Mouse (Mus musculus) liver, adult (tissue): ENCODE measurements around the gene Exoc4.

Experiments
- GATA4 ChIP-seq: IDR thresholded peaks from 2 replicates; pipeline ENCODE4 v1.6.1; 2014; ENCODE audit warnings: mild to moderate bottlenecking, low read length; ENCODE audit not compliant: insufficient replicate concordance

Gene Exoc4

DNA sequence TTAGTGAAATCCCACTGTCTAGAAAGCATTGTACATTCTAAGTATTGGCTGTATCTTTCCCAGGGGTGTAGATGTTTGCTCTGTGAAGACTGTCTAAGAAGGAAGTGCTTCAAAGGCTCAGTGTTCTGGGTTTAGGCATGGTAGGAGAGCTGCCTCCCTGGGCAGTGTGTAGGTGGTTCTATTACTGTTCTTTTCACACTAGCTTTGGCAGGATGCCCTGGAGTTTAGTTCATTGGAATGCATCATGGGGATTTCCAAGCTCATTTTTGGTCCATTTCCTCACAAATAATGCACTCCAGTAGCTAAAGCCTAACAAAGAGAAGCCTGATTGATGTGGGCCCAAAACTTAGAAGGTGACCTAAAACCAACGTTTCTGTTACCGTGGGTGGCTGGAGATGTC, 555.9 kb downstream of the Exoc4 start:
- no peak for TF ChIP-seq GATA4

- no peak for TF ChIP-seq GATA4
Observed at GRCm38 (mm10) chr6:33806072-33806782, 557.3 kb downstream of the Exoc4 start.

DNA sequence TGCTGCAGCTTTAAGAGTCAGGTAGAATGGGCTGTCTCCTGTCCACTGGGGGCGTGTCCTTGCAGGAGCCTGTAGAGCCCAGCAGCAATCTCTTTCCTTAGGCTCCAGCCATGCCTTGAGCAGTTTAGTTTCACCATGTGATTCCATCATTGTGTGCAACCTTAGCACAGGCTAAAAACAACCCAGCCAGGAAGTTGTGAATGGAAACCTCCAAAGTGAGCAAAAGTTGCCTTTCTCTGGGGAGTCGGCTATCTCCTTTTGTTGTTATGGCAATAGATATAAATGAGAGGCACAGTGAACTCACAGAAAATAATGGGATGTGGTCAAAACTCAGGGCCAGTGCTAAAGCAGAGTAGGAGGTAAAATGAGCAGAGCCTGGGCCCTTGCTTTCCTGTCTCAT, 565.5 kb downstream of the Exoc4 start:
- no peak for TF ChIP-seq GATA4

- TF ChIP-seq GATA4 = no peak
Observed at GRCm38 (mm10) chr6:33823171-33823570, 574.3 kb downstream of the Exoc4 start.

- TF ChIP-seq GATA4 = no peak
Observed at GRCm38 (mm10) chr6:33823777-33824302, 575.0 kb downstream of the Exoc4 start.

- no peak for TF ChIP-seq GATA4
Observed at GRCm38 (mm10) chr6:33828499-33828898, 579.6 kb downstream of the Exoc4 start.

DNA sequence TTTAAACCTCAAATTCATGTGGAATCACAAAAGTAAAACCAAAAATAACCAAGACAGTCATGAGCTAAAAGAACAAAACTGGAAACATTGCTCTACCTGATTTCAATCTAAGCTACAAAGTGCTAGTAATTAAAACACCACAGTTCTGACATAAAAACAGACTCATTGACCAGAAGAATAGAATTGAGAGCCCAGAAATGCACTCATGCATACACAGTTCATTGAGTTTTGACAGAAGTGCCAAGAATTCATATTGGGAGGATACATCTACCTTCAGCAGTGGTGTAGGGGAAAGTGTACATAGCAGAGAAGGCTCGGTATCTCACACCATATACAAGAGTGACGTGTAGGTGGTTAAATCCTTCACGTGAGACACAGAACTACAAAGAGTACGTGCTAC, 580.4 kb downstream of the Exoc4 start:
- no peak for TF ChIP-seq GATA4

- no peak for TF ChIP-seq GATA4
Observed at GRCm38 (mm10) chr6:33831276-33831675, 582.4 kb downstream of the Exoc4 start.

- no peak for TF ChIP-seq GATA4
Observed at GRCm38 (mm10) chr6:33832978-33833377, 584.1 kb downstream of the Exoc4 start.

GRCm38 (mm10) chr6:33836048-33836780, 587.3 kb downstream of the Exoc4 start:
- no peak for TF ChIP-seq GATA4

GRCm38 (mm10) chr6:33842901-33843300, 594.0 kb downstream of the Exoc4 start:
- TF ChIP-seq GATA4 = no peak

DNA sequence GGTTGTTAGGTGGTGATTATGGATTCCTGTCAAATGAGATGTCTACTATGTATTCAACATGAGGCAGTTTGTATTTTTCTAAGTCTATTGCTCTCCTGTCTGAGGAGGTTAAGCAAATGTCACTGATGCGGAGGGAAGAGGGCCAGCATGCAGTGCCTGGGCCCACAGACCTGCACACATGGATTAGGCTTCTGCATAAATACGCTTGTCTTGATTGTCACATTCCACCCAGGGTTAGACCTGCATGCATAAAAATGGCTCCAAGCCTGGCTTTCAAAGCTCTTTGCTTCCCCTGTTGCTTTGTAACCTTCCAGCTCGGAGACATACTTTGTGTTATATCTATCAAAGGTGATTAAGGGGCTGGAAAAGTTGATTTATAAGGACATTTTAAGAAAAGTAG, 610.2 kb downstream of the Exoc4 start:
- TF ChIP-seq GATA4 = no peak

DNA sequence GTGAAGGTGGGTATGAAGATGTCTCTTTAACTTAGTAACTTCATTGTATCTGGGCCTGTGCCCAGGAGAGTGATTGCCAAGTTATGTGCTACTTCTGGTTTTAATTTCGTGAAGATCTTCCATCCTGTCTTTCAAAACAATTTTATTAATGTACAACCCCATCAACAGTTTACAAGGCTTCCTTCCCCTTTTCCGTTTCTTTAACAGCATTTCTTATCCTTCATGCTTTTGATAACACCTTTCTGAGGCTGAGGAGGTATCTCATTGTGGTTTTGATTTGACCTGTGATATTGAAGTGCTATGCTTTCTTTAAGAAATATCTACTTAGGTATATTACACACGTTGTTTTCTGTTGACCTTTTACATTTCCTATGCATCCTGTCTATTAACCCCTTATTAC, 616.9 kb downstream of the Exoc4 start:
- no peak for TF ChIP-seq GATA4

DNA sequence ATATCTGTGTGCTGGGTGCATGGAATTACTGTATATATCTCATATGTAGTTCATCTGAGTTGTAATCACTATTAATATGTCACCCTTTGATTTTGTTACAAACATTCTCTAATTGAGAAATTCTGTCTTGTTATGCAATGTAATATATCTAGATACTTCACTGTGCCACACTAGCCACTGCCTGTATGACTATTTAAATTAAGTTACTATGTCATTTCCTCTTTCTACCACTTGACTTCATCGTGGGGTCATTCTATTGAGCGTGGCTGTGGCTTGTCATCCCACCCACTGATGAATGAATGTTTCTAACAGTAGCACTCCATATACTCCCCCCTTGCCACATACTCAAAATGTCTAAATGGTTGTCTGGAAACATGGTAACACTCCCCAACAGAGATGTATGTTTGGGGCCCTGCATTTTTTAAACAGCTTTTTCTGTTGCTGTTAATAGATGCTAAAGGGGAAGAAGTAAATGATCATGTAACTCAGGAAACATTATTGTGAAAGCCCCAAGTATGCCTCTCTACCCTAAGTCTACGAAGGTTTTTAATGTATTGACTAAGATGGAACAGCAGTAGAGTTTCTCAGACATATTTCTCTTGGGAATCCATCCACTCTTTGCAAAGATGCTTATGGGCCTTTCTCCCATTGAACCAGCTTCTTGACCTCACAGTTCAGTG, 618.2 kb downstream of the Exoc4 start:
- TF ChIP-seq GATA4 = no peak

GRCm38 (mm10) chr6:33869251-33869650, 620.4 kb downstream of the Exoc4 start:
- TF ChIP-seq GATA4 = no peak
